Mouse (Mus musculus) hematopoietic stem cell, adult 5-6 weeks (primary cell): ENCODE results near the gene Mapkapk2. TPM values are rescaled to one million over a fixed set of nuclear protein-coding genes. Genes with fewer than 3 reads are reported as not detected.

Experiments used
- ATAC-seq, 2 experiments: fragments of 125-278 bp in 1 of 2; replicated peaks in 1 of 2; 2 replicates each; pipeline ENCODE4 v1.8.0; 2016 to 2017; ENCODE audit warnings: inconsistent platforms in 2 of 2, mild to moderate bottlenecking in 2 of 2, moderate number of reproducible peaks in 2 of 2, low read depth in 1 of 2, moderate TSS enrichment in 1 of 2; ENCODE audit not compliant: low FRiP score in 2 of 2, poor library complexity in 2 of 2, severe bottlenecking in 2 of 2, insufficient read depth in 1 of 2, low TSS enrichment in 1 of 2
- total RNA-seq: library from RNA; stranded (forward); fragments of 172-1452, 232-1000 nt; gene quantifications from 2 replicates; pipeline ENCODE4 v1.2.3, GENCODE M21; 2017

Gene Mapkapk2
- total RNA-seq, 1 experiment from 2014 or later, result 93.7 TPM

DNA sequence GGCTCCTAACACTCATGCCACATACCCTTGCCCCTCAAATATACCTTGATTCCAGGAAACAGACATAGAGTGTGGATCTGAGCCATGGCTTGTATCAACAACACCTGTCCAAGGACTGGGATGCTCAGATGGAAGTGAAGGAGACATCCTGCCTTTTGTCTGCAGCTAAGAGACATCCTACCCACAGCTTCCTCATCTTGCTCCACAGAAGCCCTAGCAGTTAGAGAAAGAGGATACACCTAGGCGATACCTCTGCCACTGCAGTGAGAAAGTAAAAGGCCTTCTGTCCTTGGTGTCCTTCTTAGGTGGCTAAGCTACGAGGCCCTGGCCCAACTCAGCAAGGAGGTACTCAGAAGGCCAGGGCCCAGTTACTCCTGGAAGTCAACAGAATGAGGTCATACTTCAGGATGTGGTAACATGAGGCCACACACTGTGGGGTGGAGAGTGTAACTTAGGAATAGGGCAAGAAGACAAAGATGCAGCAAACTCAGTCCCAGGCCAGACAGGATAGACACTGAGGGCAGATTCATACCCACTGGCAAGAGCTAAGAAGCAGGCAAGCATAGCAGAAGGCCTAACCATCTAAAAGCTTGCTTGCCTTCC is 8.0 kb downstream of the Mapkapk2 start:
- peak; percentile 58 to 67 for ATAC-seq

GRCm38 (mm10) chr1:131088547-131088946 is 9.1 kb downstream of the Mapkapk2 start:
- no peak for ATAC-seq

GRCm38 (mm10) chr1:131086907-131087306 is 10.7 kb downstream of the Mapkapk2 start:
- peak in 1 of 2 experiments; percentile 18; a peak in 1 of 4 replicates for ATAC-seq

GRCm38 (mm10) chr1:131085957-131086739 is 11.5 kb downstream of the Mapkapk2 start:
- no peak for ATAC-seq

DNA sequence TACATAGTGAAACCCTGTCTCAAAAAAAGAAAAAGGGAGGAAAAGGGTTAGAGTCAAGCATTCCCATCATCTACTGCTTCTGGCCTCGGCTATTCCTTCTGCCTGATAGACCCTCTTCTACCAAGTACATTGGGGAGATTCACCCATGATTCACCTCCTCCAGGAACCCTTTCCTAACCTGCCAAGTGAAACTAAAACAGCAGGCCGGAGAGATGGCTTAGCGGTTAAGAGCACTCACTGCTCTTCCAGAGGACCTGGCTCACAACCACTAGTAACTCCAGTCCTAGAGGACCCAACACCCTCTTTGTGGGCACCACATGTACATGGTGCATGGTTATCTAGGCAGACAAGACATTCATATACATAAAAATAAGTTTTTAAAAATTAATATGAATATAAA is 12.4 kb downstream of the Mapkapk2 start:
- no peak for ATAC-seq

GRCm38 (mm10) chr1:131084289-131084688 is 13.3 kb downstream of the Mapkapk2 start:
- ATAC-seq, result peak; percentile 41 to 46; a peak in 2 of 4 replicates

- no peak for ATAC-seq
Measured at GRCm38 (mm10) chr1:131083609-131084008, 14.0 kb downstream of the Mapkapk2 start.

- no peak for ATAC-seq
Measured at GRCm38 (mm10) chr1:131083122-131083521, 14.5 kb downstream of the Mapkapk2 start.

- ATAC-seq, result no peak
Measured at GRCm38 (mm10) chr1:131080686-131081085, 16.9 kb downstream of the Mapkapk2 start.

- peak; percentile 30 to 43; a peak in 3 of 4 replicates for ATAC-seq
Measured at GRCm38 (mm10) chr1:131079762-131080161, 17.9 kb downstream of the Mapkapk2 start.

DNA sequence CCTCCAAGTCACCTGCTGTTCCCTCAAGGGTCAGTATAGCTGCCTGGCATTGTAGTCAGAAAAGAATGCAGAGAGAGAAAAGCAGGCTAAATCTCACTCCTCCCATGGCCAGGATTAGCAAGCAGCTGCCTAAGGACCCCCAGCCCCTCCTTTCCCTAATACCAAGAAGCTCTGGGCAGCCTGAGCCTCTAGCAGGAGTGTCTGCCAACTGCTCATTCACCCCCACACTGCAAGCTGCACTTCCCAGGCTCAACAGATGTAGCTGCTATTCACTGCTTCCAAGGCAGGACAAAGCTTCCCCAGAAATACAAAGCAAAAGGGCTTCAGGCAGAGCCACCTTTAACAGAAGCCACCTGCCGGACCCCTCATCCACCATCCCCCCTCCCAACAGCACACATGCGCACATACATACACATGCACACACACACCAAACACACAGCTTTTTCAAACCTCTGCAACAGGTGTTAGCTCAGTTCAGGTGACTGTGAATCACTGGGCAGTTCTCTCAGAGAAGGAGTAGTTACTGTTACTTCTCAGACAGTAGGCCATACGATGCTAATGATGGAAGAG is 18.8 kb downstream of the Mapkapk2 start:
- ATAC-seq, result no peak

DNA sequence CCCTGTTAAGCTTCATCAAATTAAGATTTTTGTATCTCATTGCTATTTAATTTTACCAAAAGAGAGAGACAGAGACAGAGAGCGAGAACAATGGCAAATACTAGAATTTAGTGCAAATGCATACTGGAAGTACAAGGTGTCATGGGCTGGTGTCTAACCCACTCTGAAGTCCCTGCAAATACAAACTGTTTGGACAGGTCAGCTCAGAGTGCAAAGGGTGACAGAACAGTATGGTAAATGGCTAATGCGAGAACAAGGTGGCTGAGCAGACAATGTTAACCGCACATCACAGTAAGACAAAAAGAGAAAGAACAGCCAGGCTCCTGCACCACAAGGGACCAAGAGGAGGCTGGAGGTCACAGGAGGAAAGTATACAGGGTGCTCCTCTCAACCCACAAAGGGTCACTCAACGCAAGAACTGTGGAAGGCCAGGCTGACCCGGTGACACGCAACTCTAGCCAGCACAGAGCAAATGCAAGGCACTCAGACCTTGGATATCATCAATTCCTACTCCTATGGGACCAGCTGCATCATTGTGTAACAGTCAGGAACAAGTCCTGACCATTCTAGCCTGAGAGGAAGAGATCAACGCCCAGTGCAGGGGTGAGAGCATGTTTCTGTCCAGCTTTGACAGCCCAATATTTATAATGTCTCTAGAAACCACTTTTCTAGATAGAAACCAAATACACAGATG is 22.4 kb downstream of the Mapkapk2 start:
- ATAC-seq, result no peak

GRCm38 (mm10) chr1:131074524-131074938 is 23.1 kb downstream of the Mapkapk2 start:
- peak; percentile 20 to 34; a peak in 1 of 4 replicates for ATAC-seq

GRCm38 (mm10) chr1:131072376-131072990 is 25.1 kb downstream of the Mapkapk2 start:
- no peak for ATAC-seq

DNA sequence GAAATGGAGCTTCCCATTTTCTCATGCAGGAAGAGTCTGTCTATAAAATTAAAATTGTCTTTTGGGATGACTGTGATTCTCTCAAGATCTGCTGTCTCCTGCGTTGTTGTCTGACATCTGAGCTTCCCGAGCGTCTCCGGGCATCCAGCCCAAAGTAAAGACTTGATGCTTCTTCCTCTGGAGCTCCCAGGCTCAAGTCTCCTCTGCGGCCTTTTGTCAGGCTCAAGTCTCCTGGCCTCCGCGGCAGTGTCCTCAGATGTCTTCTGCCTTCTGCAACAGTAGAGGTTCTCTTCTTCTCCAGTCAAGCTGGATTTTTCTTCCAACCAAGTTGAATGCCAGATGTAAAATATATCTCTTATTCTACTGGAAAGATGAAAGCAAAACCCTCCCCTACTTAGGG is 28.6 kb downstream of the Mapkapk2 start:
- no peak for ATAC-seq

- peak; percentile 36 to 56; a peak in 2 of 4 replicates for ATAC-seq
Measured at GRCm38 (mm10) chr1:131068011-131068727, 29.5 kb downstream of the Mapkapk2 start.

GRCm38 (mm10) chr1:131064202-131064601 is 33.4 kb downstream of the Mapkapk2 start:
- ATAC-seq, result no peak
